In genomic region chr2:20962284-20962683, GRCm38 (mm10) we compare ENCODE assay signal across 8 mouse cellular contexts. TPM values are rescaled to one million over a fixed set of nuclear protein-coding genes. Genes with fewer than 3 reads are reported as not detected.
DNase-seq lines count a peak whose midpoint lies in the region; ATAC-seq and TF ChIP-seq lines count a peak whose summit lies in the region.

No protein-coding gene starts in this region.

- TF ChIP-seq POLR2A in CH12.LX (IDR thresholded peaks at IDR 0.05; ENCODE audit: low read depth, low read length), result no peak

- H3K79me2 ChIP-seq in CH12.LX (replicated peaks; ENCODE audit: control insufficient read depth, extremely low read depth, insufficient read depth, poor library complexity, severe bottlenecking), result peaks cover 35% of the 10 kb centered on the region

- no peak overlapping the region for H3K27ac ChIP-seq in CH12.LX (ENCODE audit: insufficient read depth, low read depth)
- no peak overlapping the region for H3K27ac ChIP-seq in embryonic facial prominence, embryonic 14.5 days (replicated peaks; ENCODE audit: low read depth, low read length)

- peak overlapping the region; percentile 24; the same call in 1 of the 2 replicates for H3K4me2 ChIP-seq in CH12.LX (ENCODE audit: insufficient read depth, low read depth, poor library complexity, severe bottlenecking)
- 0 out of 2 replicates have a peak overlapping the region, but pooled peaks have one; percentile 18 for H3K4me2 ChIP-seq in embryonic facial prominence, embryonic 14.5 days (ENCODE audit: low read depth, low read length)

- H3K9ac ChIP-seq in CH12.LX (ENCODE audit: insufficient read depth, low read depth), result no peak overlapping the region
- no peak overlapping the region for H3K9ac ChIP-seq in embryonic facial prominence, embryonic 14.5 days (ENCODE audit: low read depth, low read length)

- no peaks in the 10 kb centered on the region for H3K27me3 ChIP-seq in CH12.LX (replicated peaks)
- no peaks in the 10 kb centered on the region for H3K27me3 ChIP-seq in embryonic facial prominence, embryonic 14.5 days (replicated peaks; ENCODE audit: control insufficient read depth, insufficient read depth, low read length)

- TF ChIP-seq CTCF in CH12.LX (conservative IDR thresholded peaks at IDR 0.05 in 1 of 2, IDR thresholded peaks at IDR 0.05 in 1 of 2; ENCODE audit: low read depth in 2 of 2, low read length in 2 of 2), result no peak

- H3K36me3 ChIP-seq in CH12.LX (replicated peaks in 1 of 2; ENCODE audit: control insufficient read depth in 1 of 2, insufficient read depth in 1 of 2, low read length in 1 of 2), result peaks cover 0 to 10% of the 10 kb centered on the region in 2 experiments
- no peaks in the 10 kb centered on the region for H3K36me3 ChIP-seq in embryonic facial prominence, embryonic 14.5 days (ENCODE audit: control insufficient read depth, insufficient read depth, low read length)

- H3K9me3 ChIP-seq in CH12.LX (replicated peaks; ENCODE audit: low read length), result no peaks in the 10 kb centered on the region
- H3K9me3 ChIP-seq in embryonic facial prominence, embryonic 14.5 days (ENCODE audit: control insufficient read depth, low read length), result no peaks in the 10 kb centered on the region

- peak; percentile 93 for DNase-seq in heart, adult 11 months
- DNase-seq in heart, adult 9 months (ENCODE audit: low spot score in 2 of 2), result no peak
- no peak for DNase-seq in CH12.LX (ENCODE audit: extremely low read depth)
- no peak for DNase-seq in embryonic facial prominence, embryonic 14.5 days (ENCODE audit: low spot score)
- peak; percentile 60 to 84 for DNase-seq in layer of hippocampus, postnatal 14 days (ENCODE audit: low spot score in 2 of 2)
- no peak for DNase-seq in spleen, adult 18-20 months
- no peak for DNase-seq in frontal cortex, postnatal 36 days (ENCODE audit: low spot score in 2 of 2)

- in situ Hi-C loops in CH12.LX (cut with MboI; ENCODE audit: low pct_ligation_motif_present, low pct_unique_long_range_greater_than_20kb, low sequenced_read_pairs), result loop anchor here (10.0 kb wide), 1 partner anchor 47 kb away; no protein-coding TSS in a partner anchor

- H3K4me1 ChIP-seq in CH12.LX (ENCODE audit: control insufficient read depth in 1 of 2, insufficient read depth in 2 of 2), result peaks cover 2 to 73% of the 10 kb centered on the region in 2 experiments
- peaks cover 16% of the 10 kb centered on the region for H3K4me1 ChIP-seq in embryonic facial prominence, embryonic 14.5 days (ENCODE audit: control insufficient read depth, insufficient read depth, low read length)

- TF ChIP-seq RAD21 in CH12.LX (IDR thresholded peaks at IDR 0.05; ENCODE audit: low read depth, low read length), result no peak

- dilution Hi-C loops in CH12.LX (cut with MboI; ENCODE audit: extremely low pct_ligation_motif_present, extremely low pct_unique_long_range_greater_than_20kb, low sequenced_read_pairs), result no loop called here

- ATAC-seq in embryonic facial prominence, embryonic 14.5 days (ENCODE audit: low read depth), result no peak
- ATAC-seq in erythroblast, adult 5-6 weeks (replicated peaks; ENCODE audit: low FRiP score, poor library complexity, severe bottlenecking), result no peak

- WGBS in embryonic facial prominence, embryonic 14.5 days, result 22% methylated on average over 2 of the region's 2 CpGs

- TF ChIP-seq EP300 in CH12.LX (IDR thresholded peaks at IDR 0.05; ENCODE audit: low read length), result no peak

- no peak overlapping the region for H3K4me3 ChIP-seq in CH12.LX (replicated peaks in 1 of 3; ENCODE audit: low read depth in 2 of 3, low read length in 2 of 3, poor library complexity in 1 of 3)
- H3K4me3 ChIP-seq in embryonic facial prominence, embryonic 14.5 days (ENCODE audit: low read depth, low read length), result no peak overlapping the region

TF ChIP-seq in CH12.LX, 34 proteins besides CTCF, POLR2A, EP300 and RAD21:
- peak; percentile 63 for TF ChIP-seq NRF1 (IDR thresholded peaks at IDR 0.05; ENCODE audit: low read depth, low read length)
- no peak for TF ChIP-seq USF2 (conservative IDR thresholded peaks at IDR 0.05; ENCODE audit: low read depth, low read length)

RNA-seq across cellular contexts. Expression of gene Arhgap21, which starts 6.4 kb away (rescaled TPM):
- total RNA-seq in CH12.LX (2012; rRNA removed) (7.2 and 10.8 TPM in 2 replicates), CH12.LX (2014; rRNA removed) (5.2 and 7.6 TPM in 2 replicates)
- 22.7 and 25.0 TPM in 2 replicates for polyA plus RNA-seq in CH12.LX (2012; ENCODE audit: insufficient read length, low read depth)
- polyA plus RNA-seq in embryonic facial prominence, embryonic 14.5 days (2014; fragmentation: Nextera tagmentation; extraction: Ambion mirVana), result 19.1 and 20.3 TPM in 2 replicates
- total RNA-seq in layer of hippocampus, postnatal 14 days (2021), result 100 to 1,000 TPM; 327 to 359 TPM
- total RNA-seq in erythroblast, adult 5-6 weeks (2015; ENCODE audit: low replicate concordance), result 16.7 and 28.4 TPM in 2 replicates
- 40.7 and 50.3 TPM in 2 replicates for total RNA-seq in erythroblast, adult 5-6 weeks (2017; ENCODE audit: low replicate concordance)

Comparison
In these comparisons a context has a peak if more than half of its experiments do, and no peak if none do; other contexts are left out.
1. DNase-seq: peak in heart, adult 11 months (single experiment) and layer of hippocampus, postnatal 14 days (2 of 2); none in heart, adult 9 months (0 of 2), CH12.LX (single experiment), embryonic facial prominence, embryonic 14.5 days (single experiment), spleen, adult 18-20 months (0 of 2) and frontal cortex, postnatal 36 days (0 of 2).
2. RNA of gene Arhgap21, which starts 6.4 kb away (total RNA-seq): 327 to 359 TPM in layer of hippocampus, postnatal 14 days; 16.7 to 50.3 TPM in erythroblast, adult 5-6 weeks and 5.2 to 10.8 TPM in CH12.LX; every median in the first group is over 4 times any median in the second.